Comparison of ENCODE assay signal across 18 mouse cellular contexts in genomic region chr10:93104357-93104756, GRCm38 (mm10). TPM values are rescaled to one million over a fixed set of nuclear protein-coding genes. Genes with fewer than 3 reads are reported as not detected.
DNase-seq lines count a peak whose midpoint lies in the region; ATAC-seq and TF ChIP-seq lines count a peak whose summit lies in the region.
"Had no signal": no experiment of that assay in that cellular context is flagged by ENCODE, and none has a peak within 500 bp of the region (broad histone marks: within the 10 kb centered on the region; RNA-seq: fewer than 3 reads in every experiment).

No protein-coding gene starts in this region.

- no peak for DNase-seq in kidney, adult 2 months
- DNase-seq in CD4-positive helper T cell, adult 2 months (ENCODE audit: low read depth, low spot score) = peak; percentile 20
- DNase-seq in frontal cortex, adult 2 months (ENCODE audit: extremely low spot score in 1 of 2, low spot score in 1 of 2) = peak; percentile 58 to 72
- peak; percentile 59 to 80 for DNase-seq in left cerebral cortex, adult 9 months (ENCODE audit: low spot score in 2 of 2)
- DNase-seq in heart, adult 2 months = no peak
- DNase-seq in thymus, postnatal 4 days = no peak
- DNase-seq in ovary, adult 18-20 months (ENCODE audit: low spot score) = no peak
- DNase-seq: cerebellum, postnatal 36 days; gastrocnemius, adult 2 months; heart, postnatal 10 days; kidney, adult 11 months; kidney, postnatal 4 days; liver, postnatal 0 days; midbrain, embryonic 14.5 days had no signal

- no peak for TF ChIP-seq POLR2A in kidney, adult 2 months (IDR thresholded peaks at IDR 0.05; ENCODE audit: low read depth, low read length)
- TF ChIP-seq POLR2A in heart, adult 2 months (IDR thresholded peaks at IDR 0.05; ENCODE audit: insufficient read depth, low read depth, low read length) = no peak

- H3K79me2 ChIP-seq in heart, adult 2 months (replicated peaks; ENCODE audit: control insufficient read depth, insufficient read depth, low read length) = no peaks in the 10 kb centered on the region

- no peak for TF ChIP-seq EP300 in heart, adult 2 months (IDR thresholded peaks at IDR 0.05; ENCODE audit: insufficient read depth, low read depth, low read length)

- 34% methylated on average over 6 of the region's 6 CpGs for WGBS in kidney, embryonic 15.5 days
- 49% methylated on average over 6 of the region's 6 CpGs for WGBS in kidney, adult 2 months
- 58% methylated on average over 6 of the region's 6 CpGs for WGBS in heart, adult 2 months

- TF ChIP-seq CTCF in kidney, adult 2 months (conservative IDR thresholded peaks at IDR 0.05; ENCODE audit: insufficient read depth, insufficient read length, low read depth, low read length) = no peak
- no peak for TF ChIP-seq CTCF in heart, adult 2 months (IDR thresholded peaks at IDR 0.05)

- H3K9ac ChIP-seq in kidney, embryonic 15.5 days = no peak overlapping the region
- H3K9ac ChIP-seq in heart, adult 2 months (ENCODE audit: low read depth, low read length) = no peak overlapping the region
- H3K9ac ChIP-seq: forebrain, embryonic 12.5 days; hindbrain, embryonic 14.5 days; limb, embryonic 15.5 days; liver, postnatal 0 days had no signal

- H3K27ac ChIP-seq in kidney, embryonic 15.5 days = peak overlapping the region; percentile 58; the same call in 1 of the 2 replicates
- H3K27ac ChIP-seq in kidney, adult 2 months (ENCODE audit: insufficient read depth, low read depth, low read length) = no peak overlapping the region
- H3K27ac ChIP-seq in heart, adult 2 months = no peak overlapping the region
- H3K27ac ChIP-seq: forebrain, embryonic 12.5 days; gastrocnemius, adult 2 months; hindbrain, embryonic 14.5 days; limb, embryonic 15.5 days had no signal

- intact Hi-C loops in heart, adult 2 months (cut with DNase I) = no loop called here

- ATAC-seq in kidney, embryonic 15.5 days (replicated peaks; ENCODE audit: low FRiP score) = no peak
- ATAC-seq: liver, postnatal 0 days had no signal

- H3K4me1 ChIP-seq in kidney, embryonic 15.5 days = peaks cover 5% of the 10 kb centered on the region
- no peaks in the 10 kb centered on the region for H3K4me1 ChIP-seq in kidney, adult 2 months (ENCODE audit: control insufficient read depth, insufficient read depth, low read length)
- H3K4me1 ChIP-seq in heart, adult 2 months (ENCODE audit: control insufficient read depth, insufficient read depth, low read length) = peaks cover 2% of the 10 kb centered on the region; the same call in 1 of the 2 replicates
- H3K4me1 ChIP-seq: forebrain, embryonic 12.5 days; limb, embryonic 15.5 days had no signal

- no peaks in the 10 kb centered on the region for H3K36me3 ChIP-seq in kidney, embryonic 15.5 days
- H3K36me3 ChIP-seq in kidney, adult 2 months (ENCODE audit: control insufficient read depth, insufficient read depth, low read length) = no peaks in the 10 kb centered on the region
- no peaks in the 10 kb centered on the region for H3K36me3 ChIP-seq in heart, adult 2 months (ENCODE audit: control insufficient read depth, insufficient read depth, low read length)
- H3K36me3 ChIP-seq: forebrain, embryonic 12.5 days; limb, embryonic 15.5 days had no signal

- H3K27me3 ChIP-seq in kidney, embryonic 15.5 days = no peaks in the 10 kb centered on the region
- H3K27me3 ChIP-seq in kidney, adult 2 months (replicated peaks; ENCODE audit: control insufficient read depth, insufficient read depth, low read length) = no peaks in the 10 kb centered on the region
- H3K27me3 ChIP-seq in heart, adult 2 months (ENCODE audit: control insufficient read depth, insufficient read depth, low read length) = no peaks in the 10 kb centered on the region
- H3K27me3 ChIP-seq: forebrain, embryonic 12.5 days; limb, embryonic 15.5 days had no signal

- H3K9me3 ChIP-seq in kidney, embryonic 15.5 days (replicated peaks) = no peaks in the 10 kb centered on the region
- H3K9me3 ChIP-seq: forebrain, embryonic 12.5 days; limb, embryonic 15.5 days had no signal

- no peak overlapping the region for H3K4me2 ChIP-seq in kidney, embryonic 15.5 days
- H3K4me2 ChIP-seq: forebrain, embryonic 12.5 days; hindbrain, embryonic 14.5 days; limb, embryonic 15.5 days had no signal

- H3K4me3 ChIP-seq in kidney, embryonic 15.5 days (replicated peaks) = no peak overlapping the region
- H3K4me3 ChIP-seq in kidney, adult 2 months (ENCODE audit: insufficient read depth, low read depth, low read length) = no peak overlapping the region
- no peak overlapping the region for H3K4me3 ChIP-seq in heart, adult 2 months
- H3K4me3 ChIP-seq: forebrain, embryonic 12.5 days; gastrocnemius, adult 2 months; limb, embryonic 15.5 days had no signal

RNA-seq across cellular contexts. Expression of gene Cfap54, which starts 22.9 kb away (rescaled TPM):
- polyA plus RNA-seq in kidney, embryonic 15.5 days (2015; fragmentation: Nextera tagmentation; extraction: Ambion mirVana) = 0.53 and 0.86 TPM in 2 replicates
- 0.39 and 0.48 TPM in 2 replicates for polyA plus RNA-seq in kidney, adult 2 months (2012; rRNA removed)
- polyA plus RNA-seq in frontal cortex, adult 2 months (2012; rRNA removed) = 3.5 and 3.8 TPM in 2 replicates
- total RNA-seq in heart, adult 2 months (2021) = under 1 TPM; 0.26 to 0.82 TPM
- 0.18 and 0.47 TPM in 2 replicates for polyA plus RNA-seq in heart, adult 2 months (2012; rRNA removed)

RNA-seq across cellular contexts. Expression of gene Cdk17, which starts 56.3 kb away (rescaled TPM):
- polyA plus RNA-seq in kidney, embryonic 15.5 days (2015; fragmentation: Nextera tagmentation; extraction: Ambion mirVana) = 16.7 and 17.2 TPM in 2 replicates
- polyA plus RNA-seq in kidney, adult 2 months (2012; rRNA removed) = 8.7 and 9.5 TPM in 2 replicates
- 139 and 147 TPM in 2 replicates for polyA plus RNA-seq in frontal cortex, adult 2 months (2012; rRNA removed)
- total RNA-seq in heart, adult 2 months (2021) = 10 to 100 TPM; 14.3 to 18.8 TPM
- 16.6 and 22.5 TPM in 2 replicates for polyA plus RNA-seq in heart, adult 2 months (2012; rRNA removed)

Comparison
In these comparisons a context has a peak if more than half of its experiments do, and no peak if none do; other contexts are left out.
1. DNase-seq: peak in CD4-positive helper T cell, adult 2 months (single experiment), frontal cortex, adult 2 months (2 of 2) and left cerebral cortex, adult 9 months (2 of 2); none in kidney, adult 2 months (single experiment), heart, adult 2 months (0 of 2), thymus, postnatal 4 days (single experiment) and ovary, adult 18-20 months (single experiment).